Mouse (Mus musculus): ENCODE data around the gene Gm9507. TPM values are rescaled to one million over a fixed set of nuclear protein-coding genes. Genes with fewer than 3 reads are reported as not detected.

The Gm9507 gene
- polyA plus RNA-seq, 1 experiment from 2014 or later = not detected

DNA sequence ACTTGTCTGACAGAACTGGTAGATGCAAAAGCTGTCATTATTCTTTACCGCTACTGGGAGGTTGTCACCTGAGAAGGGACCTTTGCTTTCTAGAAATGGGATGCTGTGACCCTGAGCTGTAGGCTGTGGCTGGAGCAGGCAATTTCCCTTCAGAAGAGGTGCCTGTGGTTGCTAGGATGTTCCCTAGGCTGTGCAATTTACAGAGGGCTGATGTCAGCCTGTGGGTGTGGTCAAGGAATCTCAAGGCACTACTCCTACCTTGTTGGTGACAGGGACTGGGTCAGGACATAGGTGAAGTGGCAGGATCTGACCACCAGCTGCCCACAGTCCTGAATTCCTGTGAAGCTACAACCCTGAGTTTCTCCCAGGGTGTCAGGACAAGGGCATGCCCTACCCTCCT lies 41.9 kb downstream of the Gm9507 start:
- Histone ChIP-seq H3K27me3 (ENCODE audit: insufficient read depth, low read length) (no peaks in the 10 kb centered on the region), H3K4me3 (ENCODE audit: low read depth, low read length) (no peak overlapping the region), H3K9me3 (ENCODE audit: low read depth, low read length) (no peaks in the 10 kb centered on the region), H3K36me3 (ENCODE audit: insufficient read depth) (no peaks in the 10 kb centered on the region), H3K27ac (ENCODE audit: low read depth) (no peak overlapping the region), H3K9ac (no peak overlapping the region), H3K4me2 (no peak overlapping the region), H3K4me1 (ENCODE audit: insufficient read depth) (no peaks in the 10 kb centered on the region)
- DNase-seq = no peak
- no peak for ATAC-seq (ENCODE audit: insufficient read depth)
- WGBS = 64% methylated on average over 1 of the region's 1 CpGs
- TF ChIP-seq CTCF (IDR thresholded peaks at IDR 0.05; ENCODE audit: low read depth) = no peak

Other genes with a start within 250 kb of the Gm9507 start
- 109 and 112 TPM in 2 replicates for gene Pttg1ip, start 230.1 kb downstream of the Gm9507 start, polyA plus RNA-seq (2014; fragmentation: Nextera tagmentation; extraction: Ambion mirVana)
- gene Sumo3, start 205.7 kb downstream of the Gm9507 start, polyA plus RNA-seq (2014; fragmentation: Nextera tagmentation; extraction: Ambion mirVana) = 329 and 337 TPM in 2 replicates
- gene Gm49325, start 205.6 kb downstream of the Gm9507 start, polyA plus RNA-seq (2014; fragmentation: Nextera tagmentation; extraction: Ambion mirVana) = 3.0 and 3.5 TPM in 2 replicates
- 47.9 and 50.9 TPM in 2 replicates for gene Ube2g2, start 189.6 kb downstream of the Gm9507 start, polyA plus RNA-seq (2014; fragmentation: Nextera tagmentation; extraction: Ambion mirVana)
- 0.11 and 0.22 TPM in 2 replicates for gene Tspear, start 125.3 kb downstream of the Gm9507 start, polyA plus RNA-seq (2014; fragmentation: Nextera tagmentation; extraction: Ambion mirVana)
- gene Gm19402, start 121.1 kb downstream of the Gm9507 start, polyA plus RNA-seq (2014; fragmentation: Nextera tagmentation; extraction: Ambion mirVana) = not detected in 2 replicates
- not detected in 2 replicates for gene Gm9508, start 114.6 kb downstream of the Gm9507 start, polyA plus RNA-seq (2014; fragmentation: Nextera tagmentation; extraction: Ambion mirVana)
- gene Gm10272, start 105.2 kb downstream of the Gm9507 start, polyA plus RNA-seq (2014; fragmentation: Nextera tagmentation; extraction: Ambion mirVana) = not detected in 2 replicates
- gene Gm10024, start 100.4 kb downstream of the Gm9507 start, polyA plus RNA-seq (2014; fragmentation: Nextera tagmentation; extraction: Ambion mirVana) = not detected in 2 replicates
- not detected in 2 replicates for gene Gm10142, start 96.0 kb downstream of the Gm9507 start, polyA plus RNA-seq (2014; fragmentation: Nextera tagmentation; extraction: Ambion mirVana)
- gene Krtap12-1, start 91.2 kb downstream of the Gm9507 start, polyA plus RNA-seq (2014; fragmentation: Nextera tagmentation; extraction: Ambion mirVana) = not detected in 2 replicates
- not detected in 2 replicates for gene Gm10100, start 85.4 kb downstream of the Gm9507 start, polyA plus RNA-seq (2014; fragmentation: Nextera tagmentation; extraction: Ambion mirVana)
- not detected in 2 replicates for gene Gm18596, start 69.2 kb downstream of the Gm9507 start, polyA plus RNA-seq (2014; fragmentation: Nextera tagmentation; extraction: Ambion mirVana)
- gene Gm9736, start 60.5 kb downstream of the Gm9507 start, polyA plus RNA-seq (2014; fragmentation: Nextera tagmentation; extraction: Ambion mirVana) = not detected in 2 replicates
- not detected in 2 replicates for gene Gm3233, start 52.2 kb downstream of the Gm9507 start, polyA plus RNA-seq (2014; fragmentation: Nextera tagmentation; extraction: Ambion mirVana)
- gene Gm3238, start 40.5 kb downstream of the Gm9507 start, polyA plus RNA-seq (2014; fragmentation: Nextera tagmentation; extraction: Ambion mirVana) = not detected in 2 replicates
- not detected in 2 replicates for gene Gm7138, start 34.9 kb downstream of the Gm9507 start, polyA plus RNA-seq (2014; fragmentation: Nextera tagmentation; extraction: Ambion mirVana)
- gene Gm3250, start 29.3 kb downstream of the Gm9507 start, polyA plus RNA-seq (2014; fragmentation: Nextera tagmentation; extraction: Ambion mirVana) = not detected in 2 replicates
- not detected in 2 replicates for gene Gm7137, start 23.6 kb downstream of the Gm9507 start, polyA plus RNA-seq (2014; fragmentation: Nextera tagmentation; extraction: Ambion mirVana)
- not detected in 2 replicates for gene Gm9639, start 16.8 kb downstream of the Gm9507 start, polyA plus RNA-seq (2014; fragmentation: Nextera tagmentation; extraction: Ambion mirVana)
- gene Gm19668, start 12.7 kb downstream of the Gm9507 start, polyA plus RNA-seq (2014; fragmentation: Nextera tagmentation; extraction: Ambion mirVana) = not detected in 2 replicates
- not detected in 2 replicates for gene Gm2696, start 2.8 kb upstream of the Gm9507 start, polyA plus RNA-seq (2014; fragmentation: Nextera tagmentation; extraction: Ambion mirVana)
- not detected in 2 replicates for gene Krtap10-4, start 15.3 kb upstream of the Gm9507 start, polyA plus RNA-seq (2014; fragmentation: Nextera tagmentation; extraction: Ambion mirVana)
- gene Krtap10-10, start 24.1 kb upstream of the Gm9507 start, polyA plus RNA-seq (2014; fragmentation: Nextera tagmentation; extraction: Ambion mirVana) = not detected in 2 replicates
- not detected in 2 replicates for gene Gm36176, start 35.0 kb upstream of the Gm9507 start, polyA plus RNA-seq (2014; fragmentation: Nextera tagmentation; extraction: Ambion mirVana)
- not detected in 2 replicates for gene Gm10318, start 41.0 kb upstream of the Gm9507 start, polyA plus RNA-seq (2014; fragmentation: Nextera tagmentation; extraction: Ambion mirVana)
- not detected in 2 replicates for gene Gm3285, start 50.1 kb upstream of the Gm9507 start, polyA plus RNA-seq (2014; fragmentation: Nextera tagmentation; extraction: Ambion mirVana)
- 3.4 and 4.2 TPM in 2 replicates for gene Lrrc3, start 90.7 kb upstream of the Gm9507 start, polyA plus RNA-seq (2014; fragmentation: Nextera tagmentation; extraction: Ambion mirVana)
- 0.09 and 0.63 TPM in 2 replicates for gene Trpm2, start 158.7 kb upstream of the Gm9507 start, polyA plus RNA-seq (2014; fragmentation: Nextera tagmentation; extraction: Ambion mirVana)
- 24.6 and 28.1 TPM in 2 replicates for gene 1810043G02Rik, start 166.7 kb upstream of the Gm9507 start, polyA plus RNA-seq (2014; fragmentation: Nextera tagmentation; extraction: Ambion mirVana)
- gene Pfkl, start 198.2 kb upstream of the Gm9507 start, polyA plus RNA-seq (2014; fragmentation: Nextera tagmentation; extraction: Ambion mirVana) = 141 and 160 TPM in 2 replicates
- gene Dnmt3l, start 230.1 kb upstream of the Gm9507 start, polyA plus RNA-seq (2014; fragmentation: Nextera tagmentation; extraction: Ambion mirVana) = 1.4 TPM in 2 replicates
- 0.95 and 1.5 TPM in 2 replicates for gene Aire, start 231.8 kb upstream of the Gm9507 start, polyA plus RNA-seq (2014; fragmentation: Nextera tagmentation; extraction: Ambion mirVana)